ENCODE assay signal across 15 mouse cellular contexts in genomic region chr7:96151961-96152360, GRCm38 (mm10). TPM values are rescaled to one million over a fixed set of nuclear protein-coding genes. Genes with fewer than 3 reads are reported as not detected.
DNase-seq lines count a peak whose midpoint lies in the region; ATAC-seq and TF ChIP-seq lines count a peak whose summit lies in the region.
"Had no signal": no experiment of that assay in that cellular context is flagged by ENCODE, and none has a peak within 500 bp of the region (broad histone marks: within the 10 kb centered on the region; RNA-seq: fewer than 3 reads in every experiment).

No protein-coding gene starts in this region.

- no peak for TF ChIP-seq POLR2A in embryonic fibroblast, embryonic 13.5 days (IDR thresholded peaks at IDR 0.05; ENCODE audit: low read depth, low read length)

- no peak overlapping the region for H3K4me2 ChIP-seq in forebrain, embryonic 14.5 days (ENCODE audit: low read length)
- no peak overlapping the region for H3K4me2 ChIP-seq in forebrain, postnatal 0 days (ENCODE audit: low read depth)
- H3K4me2 ChIP-seq in midbrain, embryonic 15.5 days: peak overlapping the region; percentile 50; the same call in 1 of the 2 replicates
- H3K4me2 ChIP-seq in midbrain, postnatal 0 days (ENCODE audit: low read depth, low read length, poor library complexity, severe bottlenecking): no peak overlapping the region

- TF ChIP-seq CTCF in forebrain, postnatal 0 days (IDR thresholded peaks at IDR 0.05; ENCODE audit: low read depth): no peak
- TF ChIP-seq CTCF in midbrain, postnatal 0 days (IDR thresholded peaks at IDR 0.05): no peak
- TF ChIP-seq CTCF in embryonic fibroblast, embryonic 13.5 days (IDR thresholded peaks at IDR 0.05; ENCODE audit: borderline replicate concordance, insufficient read depth, low read length): no peak

- H3K9ac ChIP-seq in forebrain, embryonic 14.5 days (ENCODE audit: low read length): no peak overlapping the region
- no peak overlapping the region for H3K9ac ChIP-seq in forebrain, postnatal 0 days
- H3K9ac ChIP-seq in midbrain, embryonic 15.5 days: no peak overlapping the region
- no peak overlapping the region for H3K9ac ChIP-seq in midbrain, postnatal 0 days (replicated peaks; ENCODE audit: low read length, poor library complexity, severe bottlenecking)
- H3K9ac ChIP-seq: heart, embryonic 12.5 days had no signal

- ATAC-seq in forebrain, embryonic 14.5 days: no peak
- ATAC-seq in forebrain, postnatal 0 days: no peak
- no peak for ATAC-seq in midbrain, embryonic 15.5 days (replicated peaks)
- ATAC-seq in midbrain, postnatal 0 days (ENCODE audit: low FRiP score): no peak
- ATAC-seq: inflammation-experienced regulatory T-cells, adult 6 months had no signal

- WGBS in forebrain, embryonic 14.5 days: 5% methylated on average over 5 of the region's 5 CpGs
- WGBS in forebrain, postnatal 0 days: 12% methylated on average over 5 of the region's 5 CpGs
- 7% methylated on average over 5 of the region's 5 CpGs for WGBS in midbrain, embryonic 15.5 days
- 14% methylated on average over 5 of the region's 5 CpGs for WGBS in midbrain, postnatal 0 days

- no peak overlapping the region for H3K4me3 ChIP-seq in forebrain, embryonic 14.5 days (ENCODE audit: low read depth, low read length)
- no peak overlapping the region for H3K4me3 ChIP-seq in forebrain, postnatal 0 days (ENCODE audit: low read depth, low read length)
- H3K4me3 ChIP-seq in midbrain, embryonic 15.5 days: no peak overlapping the region
- H3K4me3 ChIP-seq in midbrain, postnatal 0 days (ENCODE audit: low read depth, low read length): no peak overlapping the region
- H3K4me3 ChIP-seq in embryonic fibroblast, embryonic 13.5 days (ENCODE audit: insufficient read depth, low read length): no peak overlapping the region
- H3K4me3 ChIP-seq: layer of hippocampus, adult 2 months; left cerebral cortex, adult 2 months had no signal

- peaks cover 3% of the 10 kb centered on the region; the same call in 1 of the 2 replicates for H3K4me1 ChIP-seq in forebrain, embryonic 14.5 days (ENCODE audit: control insufficient read depth, insufficient read depth, low read length)
- no peaks in the 10 kb centered on the region for H3K4me1 ChIP-seq in forebrain, postnatal 0 days (ENCODE audit: insufficient read depth)
- peaks cover 12% of the 10 kb centered on the region; the same call in 1 of the 2 replicates for H3K4me1 ChIP-seq in midbrain, embryonic 15.5 days
- H3K4me1 ChIP-seq in midbrain, postnatal 0 days (ENCODE audit: insufficient read depth, low read length): no peaks in the 10 kb centered on the region
- H3K4me1 ChIP-seq in embryonic fibroblast, embryonic 13.5 days (ENCODE audit: control insufficient read depth, insufficient read depth, low read length): peaks cover 8% of the 10 kb centered on the region

- peak; percentile 17 for DNase-seq in forebrain, embryonic 14.5 days (ENCODE audit: low spot score)
- no peak for DNase-seq in forebrain, postnatal 0 days
- no peak for DNase-seq in midbrain, postnatal 0 days (ENCODE audit: low spot score)
- DNase-seq in frontal cortex, postnatal 25 days (ENCODE audit: low spot score in 2 of 2): no peak
- DNase-seq in neural tube, embryonic 10.5 days (ENCODE audit: extremely low spot score, low spot score): no peak
- DNase-seq: cerebellum, adult 11 months had no signal

- no peak overlapping the region for H3K27ac ChIP-seq in forebrain, embryonic 14.5 days (ENCODE audit: low read depth, low read length)
- H3K27ac ChIP-seq in forebrain, postnatal 0 days (ENCODE audit: low read depth, low read length): no peak overlapping the region
- no peak overlapping the region for H3K27ac ChIP-seq in midbrain, embryonic 15.5 days
- no peak overlapping the region for H3K27ac ChIP-seq in midbrain, postnatal 0 days (ENCODE audit: low read depth, low read length)
- peak overlapping the region; percentile 73 for H3K27ac ChIP-seq in embryonic fibroblast, embryonic 13.5 days (ENCODE audit: insufficient read depth, low read length)
- H3K27ac ChIP-seq: layer of hippocampus, adult 2 months; left cerebral cortex, adult 2 months; limb, embryonic 13.5 days had no signal

- no peaks in the 10 kb centered on the region for H3K27me3 ChIP-seq in forebrain, embryonic 14.5 days (replicated peaks; ENCODE audit: control insufficient read depth, insufficient read depth, low read length)
- no peaks in the 10 kb centered on the region for H3K27me3 ChIP-seq in forebrain, postnatal 0 days (ENCODE audit: insufficient read depth, low read length)
- peaks cover 8% of the 10 kb centered on the region; the same call in 1 of the 2 replicates for H3K27me3 ChIP-seq in midbrain, embryonic 15.5 days (replicated peaks)
- H3K27me3 ChIP-seq in midbrain, postnatal 0 days (ENCODE audit: insufficient read depth, low read length): no peaks in the 10 kb centered on the region
- H3K27me3 ChIP-seq: heart, embryonic 12.5 days; hindbrain, embryonic 15.5 days; limb, embryonic 13.5 days had no signal

- no peaks in the 10 kb centered on the region for H3K36me3 ChIP-seq in forebrain, embryonic 14.5 days (ENCODE audit: control insufficient read depth, insufficient read depth, low read length)
- H3K36me3 ChIP-seq in forebrain, postnatal 0 days (ENCODE audit: insufficient read depth): no peaks in the 10 kb centered on the region
- H3K36me3 ChIP-seq in midbrain, embryonic 15.5 days (replicated peaks): no peaks in the 10 kb centered on the region
- H3K36me3 ChIP-seq in midbrain, postnatal 0 days (ENCODE audit: insufficient read depth, low read length): no peaks in the 10 kb centered on the region
- H3K36me3 ChIP-seq: heart, embryonic 12.5 days; hindbrain, embryonic 15.5 days; limb, embryonic 13.5 days had no signal

- no peaks in the 10 kb centered on the region for H3K9me3 ChIP-seq in forebrain, embryonic 14.5 days (replicated peaks; ENCODE audit: control insufficient read depth, low read length)
- no peaks in the 10 kb centered on the region for H3K9me3 ChIP-seq in forebrain, postnatal 0 days (ENCODE audit: low read length)
- no peaks in the 10 kb centered on the region for H3K9me3 ChIP-seq in midbrain, embryonic 15.5 days
- H3K9me3 ChIP-seq in midbrain, postnatal 0 days (ENCODE audit: low read length): no peaks in the 10 kb centered on the region
- H3K9me3 ChIP-seq: heart, embryonic 12.5 days; hindbrain, embryonic 15.5 days; limb, embryonic 13.5 days had no signal

RNA-seq across cellular contexts. Expression of gene Tenm4, which starts 19.1 kb away (rescaled TPM):
- 48.9 and 70.1 TPM in 2 replicates for polyA plus RNA-seq in forebrain, embryonic 14.5 days (2014; fragmentation: Nextera tagmentation; extraction: Ambion mirVana)
- 49.4 and 69.5 TPM in 2 replicates for total RNA-seq in forebrain, postnatal 0 days (2014; rRNA removed)
- 26.0 and 50.6 TPM in 2 replicates for polyA plus RNA-seq in forebrain, postnatal 0 days (2015; fragmentation: Nextera tagmentation; extraction: Ambion mirVana)
- 46.9 and 52.7 TPM in 2 replicates for polyA plus RNA-seq in midbrain, embryonic 15.5 days (2015; fragmentation: Nextera tagmentation; extraction: Ambion mirVana)
- 56.0 and 58.5 TPM in 2 replicates for total RNA-seq in midbrain, postnatal 0 days (2014; rRNA removed)
- polyA plus RNA-seq in midbrain, postnatal 0 days (2015; fragmentation: Nextera tagmentation; extraction: Ambion mirVana): 29.5 and 35.9 TPM in 2 replicates
- polyA plus RNA-seq in embryonic fibroblast, embryonic 13.5 days (2011; ENCODE audit: insufficient read length, low read depth, missing spikeins): 4.8 and 17.3 TPM in 2 replicates
- total RNA-seq: granulocyte monocyte progenitor cell, adult 5-6 weeks had no signal
